Mouse (Mus musculus) gastrocnemius, postnatal 4 days (tissue): ENCODE measurements at regions not wholly inside any gene's neighbourhood (a gene's known extent, or its start where the extent isn't known, plus 50 kb on each side); places are given as distances from the start of the nearest gene placed in this dataset.
A peak's percentile ranks its signal among the peaks of the same experiment; 100 is the strongest.

Experiments
- DNase-seq, 2 experiments: peaks; one replicate each; pipeline ENCODE4 v3.0.0; 2021 to 2022; ENCODE audit warnings: low spot score in 2 of 2, mixed read lengths in 2 of 2

DNA sequence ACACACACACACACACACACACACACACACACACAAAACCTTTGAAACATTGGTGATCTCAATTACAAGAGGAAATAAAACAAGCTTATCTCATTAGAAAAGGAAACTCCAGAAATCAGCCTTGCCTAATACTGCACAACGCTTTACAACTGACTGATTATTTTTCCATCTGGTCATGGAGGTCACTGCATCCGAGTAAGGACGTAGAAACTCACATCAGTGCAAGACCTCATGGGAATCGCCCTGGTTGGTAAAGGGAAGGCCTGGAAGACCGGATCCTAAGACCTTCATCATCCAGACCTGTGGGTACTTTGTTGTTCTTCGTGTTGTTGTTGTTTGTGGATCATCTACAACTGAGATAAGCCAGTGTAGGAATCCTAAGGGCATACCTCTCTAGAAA is 77.8 kb upstream of the Sestd1 start:
- no peak for DNase-seq

GRCm38 (mm10) chr2:77356798-77357197 is 76.4 kb upstream of the Sestd1 start:
- no peak for DNase-seq

DNA sequence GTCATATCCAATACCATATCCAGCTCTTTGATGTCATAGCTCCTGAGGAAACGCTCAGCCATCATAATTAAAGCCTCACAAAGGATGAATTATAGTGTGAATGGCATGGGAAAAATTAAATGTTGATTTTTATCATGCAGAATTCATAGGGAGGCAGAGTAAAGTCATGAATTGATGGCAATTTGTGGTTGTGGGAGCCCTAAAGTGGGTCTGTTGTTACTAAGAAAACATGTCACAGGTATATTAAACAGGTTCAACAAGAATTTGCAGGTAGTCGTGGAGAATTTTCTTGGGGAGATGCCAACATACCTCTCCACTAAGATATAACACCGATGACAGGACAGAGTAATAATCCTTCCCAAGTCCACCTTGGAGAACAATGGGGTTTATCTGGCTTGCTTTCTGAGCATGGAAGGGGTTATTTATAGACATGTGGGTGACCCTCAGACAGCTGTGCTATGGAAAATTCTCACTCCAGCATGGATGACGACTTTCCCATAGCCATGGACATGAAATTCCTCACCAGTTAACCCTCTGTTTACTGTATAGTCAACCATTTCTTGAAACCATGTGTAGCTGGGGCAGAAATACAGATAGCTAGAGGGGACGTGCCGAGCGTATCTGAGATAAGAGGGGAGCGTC is 71.7 kb upstream of the Sestd1 start:
- DNase-seq: no peak

- DNase-seq: no peak
These were observed 66.6 kb upstream of the Sestd1 start for GRCm38 (mm10) chr2:77347027-77347426.

- DNase-seq: no peak
These were observed 63.5 kb upstream of the Sestd1 start for GRCm38 (mm10) chr2:77343736-77344440.

GRCm38 (mm10) chr2:77342416-77342815 is 62.0 kb upstream of the Sestd1 start:
- DNase-seq: no peak

DNA sequence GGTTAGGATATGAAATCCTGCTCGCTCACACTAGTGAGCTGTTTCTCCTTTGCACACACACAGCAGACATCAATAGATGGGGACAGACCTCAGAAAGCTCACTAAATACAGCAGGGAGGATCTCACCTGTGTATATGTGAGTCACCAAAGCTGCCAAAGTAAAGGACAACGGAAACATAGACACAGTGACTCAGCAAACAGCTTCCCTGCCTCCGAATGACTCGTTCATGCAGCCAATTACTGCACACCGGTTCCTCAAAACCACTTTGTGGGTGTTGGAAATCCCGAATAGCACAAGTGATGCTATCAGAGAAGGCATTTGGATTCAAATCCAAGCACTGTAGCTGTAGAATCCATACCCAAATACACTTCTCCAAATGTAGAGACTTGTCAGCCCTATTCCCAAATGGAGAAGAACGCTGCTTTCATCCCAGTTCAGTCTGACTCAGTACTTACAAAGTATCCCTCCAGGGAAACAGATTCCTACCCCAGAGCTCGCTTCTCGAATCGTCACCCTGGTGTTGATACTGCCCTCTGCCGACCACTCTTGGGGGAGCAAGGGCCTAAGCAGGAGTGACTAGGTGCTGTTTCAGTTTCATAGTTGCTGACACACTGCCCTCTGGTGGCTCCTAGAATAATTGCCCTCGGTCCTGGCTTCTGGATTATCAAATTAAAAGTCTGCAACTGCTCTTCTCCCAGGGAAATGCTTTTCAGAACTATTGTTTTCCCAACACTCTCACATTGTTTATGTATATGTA is 61.4 kb upstream of the Sestd1 start:
- DNase-seq: peak; percentile 89 to 94

GRCm38 (mm10) chr2:77340076-77340475 is 59.7 kb upstream of the Sestd1 start:
- no peak for DNase-seq

DNA sequence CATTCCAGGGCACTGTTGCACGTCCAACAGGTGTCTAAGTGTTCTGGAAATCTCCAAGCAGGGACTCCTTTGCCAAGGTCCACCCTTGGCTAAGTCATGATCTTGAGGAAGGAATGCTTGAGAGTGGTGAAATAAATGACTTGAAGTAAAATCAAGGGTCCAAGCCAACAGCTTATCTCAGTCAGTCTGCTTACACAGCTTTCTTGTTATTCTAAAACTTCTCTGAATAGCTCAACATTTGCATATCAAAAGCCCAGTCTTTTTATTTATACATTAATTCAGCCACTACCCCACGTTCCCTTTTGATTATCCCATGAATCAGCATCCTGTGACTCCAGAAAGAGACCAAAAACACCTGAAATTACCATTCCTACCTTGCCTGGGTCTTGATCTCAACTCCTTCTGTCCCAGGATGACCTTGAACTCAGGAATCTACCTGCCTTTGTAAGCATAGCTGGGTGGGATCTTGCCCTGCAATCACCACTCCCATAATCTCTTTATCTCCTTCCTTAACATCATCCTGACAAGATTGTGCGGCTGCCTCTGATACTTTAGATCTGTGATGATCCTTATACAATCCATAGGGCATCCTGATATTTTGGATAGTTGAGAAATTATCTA is 57.5 kb upstream of the Sestd1 start:
- DNase-seq: no peak

- DNase-seq: no peak
These were observed 56.9 kb upstream of the Sestd1 start for GRCm38 (mm10) chr2:77337318-77337717.

- no peak for DNase-seq
These were observed 56.4 kb upstream of the Sestd1 start for GRCm38 (mm10) chr2:77336810-77337209.

GRCm38 (mm10) chr2:77334706-77335105 is 54.3 kb upstream of the Sestd1 start:
- DNase-seq: peak in 1 of 2 experiments; percentile 43

- no peak for DNase-seq
These were observed 53.1 kb upstream of the Sestd1 start for GRCm38 (mm10) chr2:77333394-77334079.
